Mouse (Mus musculus) kidney, adult 11 months (tissue): ENCODE measurements around the gene Asgr1.
A peak's percentile ranks its signal among the peaks of the same experiment; 100 is the strongest.
"Not testable (repeated sequence)": the region's sequence is repeated elsewhere in the genome, so short reads cannot be mapped to it uniquely, and the experiment has no call there.

Experiments
- DNase-seq: peaks from one replicate; pipeline ENCODE4 v3.0.0; 2022

The Asgr1 gene

DNA sequence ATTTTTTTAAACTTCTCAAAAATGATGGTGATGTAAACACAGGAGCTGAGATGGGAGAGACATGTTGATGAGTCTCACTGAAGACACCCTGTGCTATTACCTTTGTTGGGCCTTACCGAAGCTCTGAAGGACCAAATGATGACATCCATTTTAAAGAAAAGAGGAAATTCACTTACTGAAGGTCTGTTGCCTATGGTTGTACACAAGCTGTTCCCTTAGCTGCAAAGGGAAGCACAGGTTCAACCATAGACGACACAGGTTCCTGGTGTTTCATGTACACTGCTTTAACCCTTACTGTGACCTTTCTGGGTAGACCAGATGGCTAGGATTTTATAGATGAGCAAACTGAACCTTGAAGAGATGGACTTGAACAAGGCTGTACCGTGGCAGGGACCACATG lies 16.7 kb downstream of the Asgr1 start:
- not testable (repeated sequence) for DNase-seq

DNA sequence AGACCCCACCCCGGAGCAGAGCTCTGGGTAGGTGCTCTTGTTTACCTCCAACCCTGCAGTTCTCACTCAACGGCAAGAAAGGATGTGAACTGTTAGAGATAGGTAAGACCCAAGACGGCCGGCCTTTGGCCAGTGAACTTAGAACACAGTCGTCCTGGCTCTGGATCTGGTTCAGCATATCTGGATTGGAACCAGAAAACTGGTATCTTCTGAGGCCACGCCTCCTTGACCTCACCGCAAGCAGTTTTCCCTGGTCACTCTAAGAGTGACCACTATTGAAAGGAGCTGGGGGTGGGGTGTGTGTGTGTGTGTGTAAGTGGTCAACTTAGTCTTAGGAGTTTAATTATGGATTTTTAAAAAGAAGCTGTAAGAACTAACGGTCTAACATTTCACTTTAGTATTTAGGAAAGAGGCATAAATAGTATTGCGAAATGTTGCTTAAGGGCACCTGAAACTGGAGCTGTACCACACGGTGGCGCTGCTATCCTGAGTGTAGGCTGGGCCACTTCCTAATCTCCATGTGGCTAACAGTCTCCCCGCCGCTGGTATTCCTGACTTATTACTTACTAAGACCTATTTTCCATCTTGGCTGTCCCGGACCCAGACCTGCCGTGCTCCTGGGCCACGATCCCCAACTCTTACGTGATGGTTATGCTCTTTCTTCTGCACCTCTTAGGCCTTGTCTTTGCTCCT lies 20.6 kb downstream of the Asgr1 start:
- DNase-seq = peak; percentile 72

DNA sequence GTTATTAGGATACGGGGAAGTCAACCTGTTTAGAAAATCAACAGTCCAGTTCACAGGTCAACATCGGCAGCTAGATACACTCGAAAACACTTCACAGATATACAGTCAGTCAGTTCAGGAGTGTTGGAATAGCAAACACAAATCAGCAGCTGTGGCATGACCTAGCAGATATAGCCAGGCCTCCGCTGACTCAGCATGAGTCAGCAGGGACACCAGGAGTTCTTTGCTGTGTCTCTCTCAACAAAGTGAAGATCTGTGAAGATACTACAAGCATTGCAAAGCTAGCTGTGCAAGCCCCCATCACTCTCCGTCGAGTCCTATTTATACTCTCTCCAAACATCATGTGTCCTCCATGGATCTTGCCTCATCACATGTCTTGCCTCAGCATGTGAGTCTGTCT lies 21.7 kb downstream of the Asgr1 start:
- DNase-seq = no peak

DNA sequence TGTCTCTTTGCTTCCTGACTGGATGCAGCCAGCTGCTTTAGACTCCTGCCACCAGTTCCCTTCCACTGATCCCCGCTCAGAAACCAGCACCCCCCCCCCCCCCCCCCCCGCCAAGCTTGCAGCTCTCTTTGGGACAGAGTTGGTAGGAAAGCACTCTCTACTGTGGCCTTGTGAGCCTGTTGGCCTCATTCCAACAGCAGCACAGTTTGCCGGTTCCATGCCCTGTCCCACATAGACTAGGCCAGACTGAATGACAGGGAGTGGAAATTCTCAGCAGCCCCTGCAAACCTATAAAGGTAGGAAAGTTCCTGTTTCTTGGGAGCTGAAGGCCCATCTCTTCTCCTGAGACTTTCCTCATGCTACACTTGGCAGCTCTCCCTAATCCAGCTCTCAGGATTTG lies 23.6 kb downstream of the Asgr1 start:
- no peak for DNase-seq

DNA sequence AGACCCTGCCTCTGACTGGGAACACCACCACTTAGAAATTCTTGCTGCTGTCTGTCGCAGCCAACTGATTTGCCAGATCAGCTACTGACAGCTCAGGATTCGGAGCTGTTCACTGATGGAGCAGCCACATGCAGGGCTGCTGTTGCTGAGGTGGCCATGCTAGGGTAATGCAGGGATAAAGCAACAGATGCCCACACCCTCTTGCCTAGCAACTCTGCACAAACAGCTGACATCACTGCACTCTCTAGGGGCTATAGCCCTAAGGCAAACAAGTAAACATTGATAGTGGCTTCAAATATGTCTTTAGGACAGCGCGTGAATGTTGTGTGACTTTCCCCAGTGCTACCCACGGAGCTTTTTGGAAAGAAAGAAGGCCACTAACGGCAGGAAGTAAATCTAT lies 25.3 kb downstream of the Asgr1 start:
- DNase-seq = no peak

DNA sequence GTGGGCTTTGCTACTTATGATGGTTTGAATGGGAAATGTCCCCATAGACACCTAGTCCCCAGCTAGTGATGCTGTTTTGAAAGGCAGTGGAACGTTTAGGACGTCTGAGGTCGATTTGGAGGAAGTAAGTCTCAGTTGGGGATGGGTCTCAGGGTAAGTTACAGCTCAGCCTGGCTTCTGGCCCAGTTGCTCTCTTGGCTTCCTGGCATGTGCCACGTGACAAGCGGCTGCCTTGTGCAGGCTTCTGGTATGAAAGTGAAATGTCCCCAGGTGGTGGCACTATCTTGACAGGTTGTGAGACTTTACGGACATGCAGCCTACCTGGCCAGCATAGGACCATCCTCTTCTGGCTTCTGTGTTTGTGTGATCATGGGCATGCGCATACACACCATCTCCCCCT lies 26.0 kb downstream of the Asgr1 start:
- peak; percentile 58 for DNase-seq

DNA sequence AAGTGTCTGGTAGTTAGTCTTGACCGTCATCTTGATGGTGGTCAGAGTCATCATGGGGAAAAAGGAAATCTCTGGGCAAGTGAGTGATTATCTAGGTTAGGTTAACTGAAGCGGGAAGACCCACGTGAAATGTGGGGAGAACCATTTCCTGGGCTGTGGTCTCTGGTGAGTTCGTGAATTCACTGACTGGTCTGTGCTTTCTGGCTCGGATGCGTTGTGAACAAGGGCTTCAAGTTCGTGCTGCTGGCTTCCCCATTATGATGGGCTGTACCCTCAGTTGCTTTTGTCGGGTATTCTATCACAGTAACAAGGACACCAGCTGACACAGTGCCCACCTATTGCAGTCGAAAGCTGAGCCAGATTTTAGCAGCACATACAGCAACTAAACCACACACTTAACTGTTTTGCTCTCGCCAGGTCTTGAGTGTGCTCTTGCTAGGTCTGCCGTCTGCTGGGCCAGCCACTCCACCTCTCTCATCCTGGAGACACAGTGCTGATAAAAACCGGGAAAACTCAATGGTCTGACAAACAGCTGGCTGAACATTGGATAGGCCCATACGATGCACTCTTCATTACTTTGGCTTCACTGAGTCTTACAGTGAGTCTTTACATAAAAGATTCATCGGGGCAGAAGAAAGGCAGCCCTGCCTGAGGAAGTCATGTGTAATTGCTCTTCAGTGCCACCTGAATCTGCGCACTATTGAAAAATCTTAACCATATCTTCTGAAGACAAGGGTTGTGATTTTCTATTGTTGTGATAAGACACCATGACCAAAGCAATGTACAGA lies 27.1 kb downstream of the Asgr1 start:
- no peak for DNase-seq

DNA sequence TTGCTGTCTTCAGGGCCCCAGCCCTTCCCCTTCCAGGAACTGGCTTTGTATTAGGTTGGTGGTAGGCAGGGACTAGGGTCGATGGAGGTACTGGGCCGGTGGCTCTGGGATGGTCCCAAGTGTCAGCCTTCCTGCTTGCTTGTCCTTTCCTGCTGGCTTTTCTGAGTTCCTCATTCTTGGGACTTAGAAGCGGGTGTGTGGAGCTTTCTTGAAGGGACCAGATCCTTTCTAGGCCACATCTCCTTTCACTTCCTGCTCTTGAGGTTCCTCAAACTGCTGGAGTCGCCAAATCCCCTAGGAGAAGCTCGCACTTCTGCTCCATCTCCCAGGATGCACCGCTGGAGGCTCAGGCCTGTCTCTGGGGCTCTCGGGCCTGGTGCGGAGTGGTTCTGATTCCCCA lies 30.7 kb downstream of the Asgr1 start:
- DNase-seq = no peak

DNA sequence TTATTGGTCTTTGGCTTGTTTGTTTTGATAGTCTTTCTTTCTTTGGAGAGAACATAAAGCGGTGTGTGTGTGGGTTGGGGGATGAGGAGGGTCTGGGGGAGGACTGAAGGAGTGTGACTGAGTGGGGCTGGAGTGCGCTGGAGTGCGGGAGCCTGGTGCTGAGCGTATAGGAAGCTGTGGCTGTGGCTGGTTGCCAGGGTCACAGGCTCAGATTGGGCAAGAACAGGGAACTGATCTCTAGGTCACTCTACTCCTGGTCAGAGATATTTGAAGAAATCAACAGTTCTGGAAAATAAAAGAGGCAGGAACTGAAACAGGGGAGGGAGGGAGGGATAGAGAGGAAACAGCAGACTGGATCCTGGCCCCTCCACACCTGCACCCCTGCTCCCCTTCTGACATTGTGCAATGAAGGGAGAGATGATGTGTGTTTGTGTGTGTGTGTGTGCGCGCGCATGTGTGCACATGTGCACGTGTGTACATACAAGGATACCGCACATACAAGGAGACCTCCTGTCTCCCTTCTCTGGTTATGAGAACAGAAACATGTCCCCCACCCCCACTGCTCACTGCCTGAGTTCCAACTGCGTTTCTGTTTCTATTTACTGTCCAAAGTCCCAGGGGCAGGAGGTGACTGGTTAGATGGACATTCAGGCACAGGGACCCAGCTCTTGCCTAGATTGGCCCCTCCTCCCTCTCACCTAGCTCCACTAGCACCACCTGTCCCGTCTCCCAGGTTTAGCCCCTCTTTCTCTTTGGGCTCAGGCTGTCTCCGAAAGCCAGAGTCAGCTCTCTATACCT lies 38.3 kb downstream of the Asgr1 start, which contains the start of gene Asgr2:
Gene Asgr2 (plus strand): TSS at position 659 of the 798 bp plus-strand sequence.
- DNase-seq = no peak

DNA sequence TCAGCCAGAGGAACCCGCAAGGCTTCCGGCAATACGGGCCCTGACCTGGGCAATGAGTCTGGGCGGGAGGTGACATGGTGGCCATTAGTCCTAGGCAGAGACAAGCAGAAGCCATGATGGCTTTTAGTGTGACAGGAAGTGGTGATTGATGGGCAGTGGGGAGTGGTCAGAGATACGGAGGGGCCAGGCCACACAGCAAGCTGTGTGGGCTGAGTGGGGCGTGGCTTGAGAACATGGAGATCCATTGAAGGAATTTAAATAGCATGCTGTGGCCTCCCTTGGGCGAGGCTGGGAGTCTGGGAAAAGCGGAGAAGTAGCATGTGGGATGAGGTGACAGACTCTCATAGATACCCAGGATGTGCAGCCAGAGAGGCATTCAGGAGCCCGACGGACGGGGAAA lies 43.5 kb downstream of the Asgr1 start:
- DNase-seq = no peak

DNA sequence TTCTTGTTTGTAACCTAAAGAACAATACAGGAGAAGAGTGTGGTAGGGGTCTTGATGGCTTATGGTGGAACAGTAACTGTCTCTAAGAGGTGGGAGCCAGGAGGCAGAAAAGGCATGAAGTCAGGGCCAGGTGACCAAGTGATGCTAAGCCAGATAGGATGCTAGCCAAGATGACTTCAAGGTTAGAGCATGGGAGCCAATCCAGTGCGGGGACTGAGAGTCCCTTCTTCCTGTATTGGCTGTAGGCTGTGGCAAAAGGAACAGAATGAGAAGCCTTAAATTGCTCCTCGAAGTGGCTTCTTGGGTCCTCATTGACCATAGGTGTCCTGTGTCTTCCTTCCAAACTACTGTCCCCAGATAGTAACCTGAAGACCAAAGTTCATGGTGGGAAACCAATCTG lies 45.2 kb downstream of the Asgr1 start:
- DNase-seq = no peak

DNA sequence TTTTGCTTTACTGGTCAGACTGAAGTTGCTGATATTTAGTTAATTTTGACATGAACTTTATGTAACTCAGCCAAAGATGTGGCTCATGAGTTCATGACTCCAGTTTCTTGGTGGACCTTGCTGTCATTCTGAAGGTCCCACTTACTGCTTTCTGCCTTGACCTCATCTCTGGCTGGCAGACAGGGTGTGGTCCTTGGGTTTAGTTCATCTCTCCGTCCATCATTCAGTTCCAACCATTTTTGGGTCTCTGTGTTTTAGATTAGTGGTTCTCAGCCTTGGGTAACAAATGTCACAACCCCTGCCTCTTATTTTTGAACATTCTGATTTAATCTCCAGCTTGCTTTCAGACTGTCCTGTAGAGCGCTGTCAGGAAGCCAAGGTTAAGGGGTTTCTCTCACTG lies 45.9 kb downstream of the Asgr1 start:
- no peak for DNase-seq

DNA sequence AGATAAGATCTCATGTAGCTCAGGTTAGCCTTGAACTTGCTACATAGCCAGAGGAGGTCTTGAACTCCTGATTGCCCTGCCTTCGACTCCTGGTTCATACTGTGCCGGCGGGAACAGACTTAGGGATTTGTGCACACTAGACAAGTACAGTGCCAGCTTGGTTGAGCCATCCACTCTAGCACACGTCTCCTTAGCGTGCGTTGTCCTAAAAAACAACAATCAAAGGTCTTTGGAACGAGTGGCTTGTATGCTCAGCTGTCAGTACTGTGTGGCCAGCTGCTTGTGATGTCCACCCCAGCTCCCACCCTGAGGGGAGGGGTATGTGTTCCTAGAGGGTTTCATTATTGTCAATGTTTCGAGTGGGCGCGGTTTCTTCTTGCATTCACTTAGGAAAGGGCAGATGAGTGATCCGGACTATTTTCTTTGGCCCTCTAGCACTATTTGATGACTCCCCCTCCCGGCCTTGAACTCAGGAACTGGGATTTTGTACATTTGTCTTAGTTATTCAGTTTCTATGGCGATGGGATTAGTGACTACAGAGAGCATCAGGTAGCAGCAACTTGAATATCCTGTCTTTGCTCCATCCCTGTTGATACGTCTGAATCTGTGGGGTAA lies 49.9 kb downstream of the Asgr1 start:
- DNase-seq = no peak

DNA sequence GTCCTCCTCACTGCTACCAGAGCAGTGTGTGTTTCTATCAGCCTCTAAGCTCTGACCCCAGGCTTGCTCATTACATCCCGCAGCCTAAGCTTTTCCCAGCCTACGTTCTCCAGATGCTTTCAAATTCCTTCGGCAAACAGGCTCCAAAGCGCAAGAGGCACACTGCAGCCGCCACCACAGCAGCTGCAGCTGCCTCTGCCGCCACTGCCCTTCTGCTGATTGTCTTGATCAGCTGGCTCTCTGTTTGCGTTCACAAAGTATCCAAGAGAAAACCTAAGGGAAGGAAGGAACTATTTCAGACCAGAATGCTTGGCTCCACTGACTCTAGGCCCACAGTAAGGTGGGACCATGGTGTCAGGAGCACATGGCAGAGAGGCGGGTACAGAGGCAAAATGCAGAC lies 53.2 kb downstream of the Asgr1 start:
- no peak for DNase-seq
